Mouse (Mus musculus) lung, postnatal 0 days (tissue): ENCODE results near the gene Zdhhc23.

Source experiments
- CTCF ChIP-seq: IDR thresholded peaks from 2 replicates; pipeline ENCODE4 v1.5.1; 2016; ENCODE audit warnings: antibody characterized with exemption, mild to moderate bottlenecking
- EP300 ChIP-seq: IDR thresholded peaks from 2 replicates; pipeline ENCODE4 v1.6.1; 2016; ENCODE audit warnings: antibody characterized with exemption, mild to moderate bottlenecking, control low read depth

- TF ChIP-seq CTCF (no peak), EP300 (no peak)
These were observed 54.5 kb downstream of the Zdhhc23 start for GRCm38 (mm10) chr16:43925001-43925558.
